Mouse (Mus musculus) heart, adult 8-10 months (tissue): ENCODE measurements around the gene Gm45337. TPM values are rescaled to one million over a fixed set of nuclear protein-coding genes. Genes with fewer than 3 reads are reported as not detected.

ENCODE experiments used
- DNase-seq: peaks from one replicate; pipeline ENCODE4 v3.0.0; 2022; ENCODE audit warnings: low spot score
- total RNA-seq, 4 experiments: library from RNA; stranded (reverse); gene quantifications; 2 replicates each; pipeline ENCODE4 v1.2.4; 2022

Gene Gm45337
- total RNA-seq, 4 experiments from 2014 or later, result not detected

DNA sequence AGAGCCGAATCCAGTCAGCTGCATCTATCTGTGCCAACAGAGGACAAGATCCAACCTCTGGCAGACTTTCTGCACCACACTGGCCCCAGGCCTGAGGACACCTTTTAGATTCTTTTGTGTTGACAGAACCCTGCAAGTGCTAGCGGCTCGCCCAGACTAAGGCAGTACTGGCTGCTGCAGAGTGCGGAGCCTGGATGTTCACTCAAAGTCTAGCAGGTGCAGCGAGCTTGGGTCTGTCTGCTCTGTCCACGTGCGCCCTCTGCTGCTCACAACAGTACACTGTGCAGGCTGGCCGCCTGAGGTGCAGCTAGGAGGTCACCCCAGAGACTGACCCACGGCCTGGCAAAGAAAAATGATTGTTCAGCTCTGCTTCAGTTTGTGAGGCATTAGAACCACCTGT lies 46.6 kb downstream of the Gm45337 start:
- DNase-seq, result peak; percentile 72

DNA sequence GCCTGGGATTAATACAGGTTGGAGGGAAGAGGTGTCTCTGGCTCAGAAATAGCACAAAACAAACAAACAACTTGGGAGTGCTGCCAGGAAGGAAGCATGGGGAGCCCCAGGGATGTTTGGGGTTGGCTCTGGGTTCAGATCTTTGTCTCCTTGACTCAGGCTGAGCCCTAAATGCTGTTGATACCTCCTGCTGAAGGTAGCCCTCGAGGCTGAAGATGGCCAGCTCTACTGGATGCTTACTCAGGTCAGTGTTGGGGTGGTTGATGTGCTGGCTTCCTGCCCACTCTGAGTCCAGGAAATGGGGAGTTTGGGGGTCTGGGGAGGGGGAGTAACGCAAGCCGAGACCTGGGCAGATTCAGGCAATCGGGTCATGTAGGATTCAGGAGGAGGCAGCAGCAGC lies 47.7 kb downstream of the Gm45337 start:
- no peak for DNase-seq

DNA sequence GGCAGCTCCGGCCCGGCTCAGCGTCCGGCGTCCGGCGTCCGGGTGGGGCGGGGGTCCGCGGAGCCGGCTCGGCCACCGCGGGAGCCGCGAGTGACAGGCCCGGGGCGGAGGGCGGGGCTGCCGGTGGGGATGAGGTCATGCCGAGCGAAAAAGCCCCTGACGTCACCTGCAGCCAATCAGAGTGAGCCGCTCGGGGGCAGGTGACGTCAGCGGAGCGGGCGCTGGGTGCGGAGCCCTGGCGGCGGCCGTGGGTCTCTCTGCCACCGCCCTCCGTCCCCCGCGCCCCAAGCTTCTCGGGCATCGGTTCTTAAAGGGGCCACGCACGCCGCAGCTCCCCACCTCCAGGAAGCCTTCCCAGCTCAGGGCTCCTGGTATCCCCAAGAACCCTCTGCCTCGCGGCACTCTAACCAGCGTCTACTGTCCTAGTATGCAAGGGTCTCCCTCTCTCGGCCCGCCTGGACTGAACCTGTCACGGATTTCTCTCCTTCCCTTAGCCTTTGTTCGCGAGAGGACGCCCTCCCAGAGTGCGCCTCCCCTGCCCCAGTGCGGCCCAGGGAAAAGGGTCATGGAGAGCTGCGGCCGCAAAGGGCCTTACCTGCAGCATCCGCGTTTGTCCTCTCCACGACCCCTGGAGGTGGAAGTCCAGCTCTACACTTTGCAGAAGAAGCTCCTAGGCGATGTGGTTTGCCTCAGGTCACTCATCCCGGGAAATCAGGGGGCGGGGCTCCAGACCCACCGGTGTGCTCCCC lies 49.0 kb downstream of the Gm45337 start, which contains the start of gene Dusp8:
Gene Dusp8 (minus strand): TSS at position 661 of the 749 bp plus-strand sequence.
- DNase-seq, result peak; percentile 93

DNA sequence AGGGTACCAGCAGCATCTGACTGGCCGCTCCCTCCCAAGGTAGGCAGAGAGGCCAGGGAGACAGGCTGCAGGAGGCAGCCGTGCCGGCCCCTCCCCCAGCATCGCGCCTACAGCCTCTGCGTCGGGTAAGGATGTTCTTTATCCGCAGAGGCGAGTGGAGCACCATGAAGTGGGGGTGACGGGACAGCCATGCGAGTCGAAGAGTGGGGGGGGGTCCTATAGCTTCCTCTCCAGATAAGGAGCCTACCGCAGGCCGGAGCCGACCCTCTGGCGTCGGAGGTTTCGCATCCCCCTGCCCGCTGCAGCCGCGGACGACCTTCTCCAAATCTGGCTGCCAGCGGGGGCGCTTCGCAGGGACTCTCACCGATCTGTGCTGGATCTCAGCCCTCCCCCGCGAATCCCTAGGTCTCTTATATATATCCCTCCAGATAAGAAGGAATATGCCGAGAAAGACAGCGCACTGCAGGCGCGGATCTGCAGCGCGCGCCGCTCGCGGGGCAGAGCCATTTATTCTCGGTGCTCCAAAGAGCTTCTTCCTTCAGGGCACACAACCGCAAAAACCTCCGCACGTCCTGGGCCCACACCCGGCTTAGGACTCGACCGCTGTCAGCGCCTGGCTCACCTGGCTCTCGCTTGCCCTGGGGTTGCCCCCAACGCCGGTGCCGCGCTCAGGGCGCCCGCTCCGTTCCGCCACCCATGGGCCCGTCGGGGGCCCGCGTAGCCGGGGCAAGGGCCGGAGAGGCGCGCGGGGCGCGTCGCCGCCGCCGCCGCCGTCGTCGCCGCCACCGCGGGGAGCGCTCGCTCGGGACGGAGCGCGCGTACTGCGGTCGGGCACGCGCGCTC lies 49.9 kb downstream of the Gm45337 start:
- no peak for DNase-seq

DNA sequence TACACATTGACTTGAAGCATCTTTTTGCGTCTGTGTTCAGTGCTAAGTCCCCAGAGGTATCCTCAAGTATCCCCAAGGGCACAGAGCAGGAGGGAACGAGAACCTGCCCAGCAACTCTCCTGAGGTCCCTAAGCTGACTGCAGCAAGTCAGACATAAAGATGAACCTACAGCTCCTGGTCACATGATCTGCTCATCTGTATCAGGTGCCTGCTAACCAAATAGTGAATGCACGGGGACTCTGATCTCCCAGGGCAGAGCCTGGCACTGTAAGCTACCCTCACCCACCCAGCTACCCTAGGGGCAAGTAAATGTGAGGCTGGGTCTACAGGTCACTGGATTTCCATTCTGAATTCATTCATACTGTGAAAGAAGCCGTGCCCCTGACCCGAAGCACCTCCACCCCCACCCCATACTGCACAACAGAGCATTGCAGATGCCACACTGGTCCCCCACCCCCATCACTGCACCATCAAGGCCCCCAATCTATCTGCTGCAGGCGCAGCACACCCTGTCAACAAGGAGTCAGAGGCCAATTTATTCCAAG lies 50.6 kb downstream of the Gm45337 start:
- DNase-seq, result no peak

Other genes with a start within 250 kb of the Gm45337 start
- 10 to 100 TPM; 55.3 to 61.2 (median 57.8) TPM for gene Tollip, start 226.1 kb downstream of the Gm45337 start, total RNA-seq
- under 1 TPM; 0.16 to 0.43 (median 0.22) TPM for gene Brsk2, start 194.9 kb downstream of the Gm45337 start, total RNA-seq
- 10 to 100 TPM; 45.2 to 53.5 (median 46.9) TPM for gene Mob2, start 83.5 kb downstream of the Gm45337 start, total RNA-seq
- 10 to 100 TPM; 26.3 to 48.9 (median 37.9) TPM for gene Dusp8, start 48.8 kb downstream of the Gm45337 start, total RNA-seq
- gene Gm45618, start 23.9 kb downstream of the Gm45337 start, total RNA-seq, result not detected
- not detected for gene Gm39115, start 8.6 kb downstream of the Gm45337 start, total RNA-seq
- gene Gm29735, start 12.5 kb upstream of the Gm45337 start, total RNA-seq, result not detected
- not detected for gene Gm4553, start 21.1 kb upstream of the Gm45337 start, total RNA-seq
- gene Krtap5-2, start 31.4 kb upstream of the Gm45337 start, total RNA-seq, result not detected
- not detected for gene Gm10153, start 45.8 kb upstream of the Gm45337 start, total RNA-seq
- gene Krtap5-3, start 56.8 kb upstream of the Gm45337 start, total RNA-seq, result not detected
- gene Gm7579, start 67.3 kb upstream of the Gm45337 start, total RNA-seq, result not detected
- under 1 TPM in 1 of 4 experiments, not detected in 3; 0.22 TPM for gene Krtap5-5, start 85.4 kb upstream of the Gm45337 start, total RNA-seq
- not detected for gene Gm40460, start 96.5 kb upstream of the Gm45337 start, total RNA-seq
- not detected for gene Gm2431, start 113.7 kb upstream of the Gm45337 start, total RNA-seq
- gene Gm4559, start 129.8 kb upstream of the Gm45337 start, total RNA-seq, result not detected
- gene Krtap5-1, start 152.5 kb upstream of the Gm45337 start, total RNA-seq, result not detected
- gene Krtap5-4, start 158.9 kb upstream of the Gm45337 start, total RNA-seq, result not detected
- gene Ifitm10, start 229.1 kb upstream of the Gm45337 start, total RNA-seq, result 1 to 10 TPM; 2.4 to 4.7 (median 3.4) TPM
- 10 to 100 TPM in 1 of 4 experiments, 1 to 10 TPM in 2, under 1 TPM in 1; 0.63 to 14.1 (median 6.3) TPM for gene Gm49369, start 238.1 kb upstream of the Gm45337 start, total RNA-seq
- 1,000 to 10,000 TPM; 1,038 to 1,126 (median 1,089) TPM for gene Ctsd, start 243.4 kb upstream of the Gm45337 start, total RNA-seq